Mouse (Mus musculus): ENCODE results near the gene Foxk2.

Foxk2 gene

DNA sequence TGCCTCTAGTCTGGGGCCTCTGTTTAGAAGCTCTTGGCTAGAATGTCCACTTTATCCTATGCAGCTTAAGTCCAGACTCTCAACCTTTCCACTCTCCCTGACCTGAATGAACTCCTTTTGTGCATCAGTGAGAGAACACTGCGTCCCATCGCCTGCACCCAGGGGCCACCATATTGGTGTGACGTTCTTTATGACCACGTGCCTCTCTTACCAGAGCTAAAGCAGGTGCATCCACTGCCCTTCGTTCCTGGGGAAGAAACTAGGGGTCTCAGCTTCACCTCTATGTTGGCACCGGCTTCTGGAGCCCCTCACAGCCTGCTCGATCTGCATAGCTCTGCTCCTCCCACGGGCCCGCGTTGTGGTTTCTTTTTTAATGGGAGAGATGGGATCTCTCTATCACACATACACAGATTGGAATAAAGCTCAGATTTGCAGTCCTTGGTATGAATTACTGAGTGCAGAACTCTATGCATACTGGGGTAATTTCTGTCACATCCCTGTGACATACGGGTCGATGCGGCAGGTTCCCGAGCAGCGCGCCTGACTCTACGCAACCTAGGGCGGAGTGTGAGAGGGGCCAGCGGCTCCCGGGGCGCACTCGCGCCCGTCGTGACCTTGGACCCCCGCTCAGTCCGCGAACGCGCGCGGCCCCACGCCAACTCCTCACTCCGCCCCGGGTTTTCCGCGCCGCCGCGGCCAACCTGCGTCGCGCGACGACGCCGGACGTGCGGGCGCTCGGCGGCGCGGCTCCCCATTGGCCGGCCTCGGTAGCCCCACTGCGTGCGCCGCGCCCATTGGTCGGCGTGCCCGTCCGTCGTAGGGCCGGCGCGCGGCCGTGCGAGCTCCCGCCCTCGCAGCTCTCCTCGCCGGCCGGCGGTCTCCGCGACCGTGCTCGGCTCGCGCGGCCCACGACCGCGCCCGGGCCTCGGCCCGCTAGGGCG is at the start of gene Foxk2:
Gene Foxk2, plus strand, starts transcription at position 831 of the 941 bp plus-strand sequence.
- DNase-seq (ENCODE audit: low spot score in 2 of 2) = peak; percentile 95 to 96

DNA sequence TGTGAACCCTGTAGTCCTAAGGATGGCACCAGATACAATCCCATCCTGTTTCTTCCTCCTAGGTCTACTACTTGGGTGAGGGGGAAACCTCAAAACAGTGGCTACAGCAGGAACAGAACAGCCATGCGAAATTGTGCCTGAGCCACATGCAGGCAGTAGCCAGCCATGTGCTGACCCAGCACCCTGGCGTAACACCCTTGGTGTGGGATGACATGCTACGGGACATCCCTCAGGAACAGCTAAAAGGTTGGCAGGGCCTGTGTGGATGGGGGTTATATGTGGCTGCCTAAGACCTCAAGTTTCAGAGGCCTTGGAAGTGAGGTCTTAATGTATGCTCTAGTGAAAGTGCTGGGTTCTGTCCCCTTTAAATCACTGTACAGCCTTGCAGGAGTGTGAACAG is 43.0 kb upstream of the Foxk2 start:
- DNase-seq (ENCODE audit: low spot score in 2 of 2) = no peak

DNA sequence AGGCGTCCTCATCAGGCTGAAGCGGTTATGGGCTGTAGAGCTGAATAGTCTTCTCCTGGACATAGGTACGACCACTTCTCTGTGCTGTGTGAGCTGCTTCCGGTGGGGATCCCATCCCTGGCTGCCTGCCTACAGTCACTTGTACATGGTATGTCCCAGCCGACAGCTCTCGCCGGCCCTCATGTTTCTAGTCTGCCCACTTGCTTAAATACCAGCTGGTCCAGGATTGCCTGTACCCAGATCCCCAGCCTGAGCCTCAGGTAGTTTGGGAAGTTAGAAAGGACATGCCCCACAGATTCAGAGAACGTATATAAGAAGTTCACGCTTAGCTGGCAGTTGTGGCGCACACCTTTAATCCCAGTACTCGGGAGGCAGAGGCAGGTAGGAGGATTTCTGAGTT is 40.0 kb upstream of the Foxk2 start:
- DNase-seq (ENCODE audit: low spot score in 2 of 2) = no peak

DNA sequence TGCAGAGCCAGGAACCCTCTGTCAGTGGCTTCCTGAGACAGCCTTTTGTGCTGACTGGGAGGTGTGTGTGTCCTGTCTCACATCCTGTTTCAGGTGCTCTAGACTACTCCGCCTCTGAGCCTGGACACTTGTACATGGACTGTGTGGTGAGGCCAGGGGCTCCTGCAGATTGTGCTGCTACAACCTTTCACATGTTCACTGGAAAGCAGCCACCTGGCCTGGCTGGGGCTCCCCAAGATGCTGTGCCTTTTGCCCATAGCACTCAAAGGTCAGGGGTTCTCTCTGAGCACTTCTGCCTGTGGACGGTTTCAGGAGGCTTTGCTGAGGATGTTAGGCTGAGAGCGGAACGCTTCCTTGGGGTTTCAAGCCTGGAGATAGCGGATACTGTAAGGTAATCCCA is 39.0 kb upstream of the Foxk2 start:
- DNase-seq (ENCODE audit: low spot score in 2 of 2) = no peak

DNA sequence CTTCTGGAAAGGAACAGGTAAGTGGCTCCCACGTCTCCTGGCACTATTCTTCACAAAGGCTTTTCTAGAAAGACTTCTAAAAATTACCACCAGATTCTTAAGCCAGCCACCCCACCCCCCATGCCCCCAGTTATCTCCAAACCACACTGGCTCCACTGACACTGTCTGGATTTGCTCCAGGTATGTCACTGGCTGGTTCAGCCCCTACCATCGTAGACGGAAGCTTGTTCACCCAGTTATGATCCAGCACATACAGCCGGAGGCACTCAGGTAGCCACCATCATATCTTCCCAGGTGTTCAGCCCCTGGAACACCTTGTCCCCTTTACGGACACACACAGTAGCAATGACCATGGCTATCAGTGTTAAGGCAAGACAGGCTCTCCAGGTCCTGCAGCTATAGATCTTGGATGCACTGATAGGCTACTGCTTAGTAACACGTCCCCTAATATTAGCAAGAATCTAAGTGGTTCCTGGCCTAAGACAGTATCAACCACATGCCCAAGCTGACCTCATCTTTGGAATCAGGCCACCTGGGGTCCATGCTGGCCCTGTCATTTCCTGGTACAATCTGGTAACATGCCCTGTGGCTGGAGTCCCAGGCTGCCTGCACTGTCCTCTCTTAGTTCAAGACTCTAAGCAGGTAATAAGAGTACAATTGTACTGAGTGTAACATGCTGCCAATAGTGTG is 38.3 kb upstream of the Foxk2 start:
- DNase-seq (ENCODE audit: low spot score in 2 of 2) = peak in 1 of 2 experiments; percentile 42

DNA sequence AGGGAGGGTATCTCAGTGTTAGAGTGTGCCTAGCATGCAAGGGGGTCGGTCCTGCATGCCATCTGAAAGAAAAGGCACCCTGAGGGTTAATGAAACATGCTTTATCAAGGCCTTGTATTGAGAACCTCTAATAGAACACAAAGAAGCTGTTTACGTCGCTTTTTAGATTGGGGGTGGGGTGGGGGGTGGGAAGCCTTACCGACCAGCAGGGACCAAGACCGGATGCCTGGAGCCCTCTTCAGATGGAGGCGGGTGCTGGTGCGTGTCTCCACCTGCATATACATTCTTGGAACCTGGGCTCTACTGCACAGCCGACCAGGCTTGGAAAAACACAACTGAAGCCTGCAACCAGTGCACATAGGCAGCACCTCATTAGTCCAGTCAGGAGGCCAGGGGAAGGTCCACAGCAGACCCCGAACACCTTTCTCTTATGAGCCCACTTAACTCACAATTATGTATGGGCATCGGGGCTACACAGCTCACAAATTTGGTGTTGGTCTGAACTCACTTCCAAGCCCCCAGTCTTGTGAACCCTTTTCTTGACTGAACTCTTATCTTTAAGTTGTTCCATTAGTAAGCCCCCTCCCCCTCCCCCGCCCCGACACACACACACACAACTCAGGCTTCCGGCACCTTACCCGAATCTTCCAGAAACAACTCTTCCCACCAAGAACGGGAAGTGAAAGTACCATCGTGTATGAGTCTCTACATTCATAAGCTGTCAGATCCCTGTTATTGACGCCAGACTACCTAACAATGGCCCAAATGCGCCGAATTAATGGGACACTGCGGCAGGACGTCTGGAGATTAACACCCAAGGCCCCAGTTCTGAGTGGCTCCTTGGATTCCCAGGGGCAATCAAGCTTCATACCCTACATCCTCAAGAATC is 31.4 kb upstream of the Foxk2 start:
- no peak for DNase-seq (ENCODE audit: low spot score in 2 of 2)

DNA sequence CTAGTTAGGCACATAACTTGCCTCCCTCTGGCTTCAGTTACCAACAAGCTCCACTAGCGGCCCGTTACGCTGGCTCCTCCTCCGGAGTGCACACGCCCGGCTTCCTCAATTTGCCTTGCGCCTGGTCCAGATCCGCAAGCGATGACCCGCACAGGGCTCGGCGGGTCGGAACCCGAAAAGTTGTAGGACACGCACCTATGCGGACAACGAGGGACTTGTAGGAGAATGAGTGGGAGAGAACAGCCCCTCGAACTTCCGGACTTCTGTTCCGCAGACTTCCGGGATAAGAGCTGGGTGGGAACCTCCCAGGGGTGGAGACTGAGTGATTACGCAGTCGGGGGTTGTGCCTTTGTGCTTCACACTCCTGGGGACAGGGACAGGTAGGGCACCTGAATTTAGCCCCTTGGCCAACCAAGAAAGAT is 30.8 kb upstream of the Foxk2 start, which contains the start of gene Cybc1:
Gene Cybc1, minus strand, starts transcription at position 305 of the 422 bp plus-strand sequence.
- DNase-seq (ENCODE audit: low spot score in 2 of 2) = peak; percentile 74 to 77

DNA sequence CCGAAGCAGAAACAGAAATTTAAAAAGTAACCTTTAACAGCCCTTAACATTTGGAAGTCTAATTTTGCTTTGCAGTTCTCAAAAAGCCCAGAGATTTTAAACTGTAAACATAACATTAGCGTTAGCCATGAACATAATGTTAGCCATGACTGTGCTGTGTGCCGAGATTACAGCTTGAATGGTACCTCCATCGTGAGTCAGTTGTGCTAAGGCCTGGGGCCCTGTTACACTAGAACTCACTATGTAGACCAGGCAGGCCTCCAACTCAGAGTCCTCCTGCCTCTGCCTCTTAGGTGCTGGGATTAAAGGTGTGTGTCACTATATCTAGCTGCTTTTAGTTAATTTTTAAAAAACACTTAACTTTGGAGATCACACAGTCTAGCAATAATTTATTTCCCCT is 28.6 kb upstream of the Foxk2 start:
- no peak for DNase-seq (ENCODE audit: low spot score in 2 of 2)

DNA sequence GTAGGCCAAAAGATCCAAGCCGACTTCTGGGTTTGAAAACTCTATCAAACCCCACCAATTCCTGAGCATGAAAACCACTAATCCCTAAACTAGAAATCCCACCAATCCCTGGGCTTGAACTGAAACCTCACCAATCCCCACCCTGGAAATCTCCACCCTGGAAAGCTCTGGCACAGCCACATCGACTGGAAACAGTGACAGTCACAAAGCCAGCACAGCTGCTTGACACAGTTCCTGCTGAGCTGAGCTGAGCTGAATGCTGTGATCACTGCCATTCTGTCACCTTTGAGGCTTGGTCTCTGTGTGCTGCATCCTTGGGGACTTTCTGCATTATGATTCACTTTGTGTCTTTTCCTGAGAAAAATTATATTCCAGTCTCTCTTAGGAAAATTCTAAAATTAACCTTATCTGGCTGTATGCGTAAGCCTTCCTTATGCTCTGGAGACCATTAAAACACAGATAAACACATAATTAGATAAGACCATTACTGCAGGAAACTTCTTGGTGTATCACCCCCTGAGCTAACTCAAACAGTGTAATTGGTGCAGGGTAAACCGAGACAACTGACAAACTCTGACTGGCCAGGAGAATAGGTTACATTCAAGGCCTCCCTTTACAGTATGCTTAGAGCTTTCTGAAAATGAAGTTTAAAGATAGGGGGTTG is 28.0 kb upstream of the Foxk2 start:
- DNase-seq (ENCODE audit: low spot score in 2 of 2) = no peak

DNA sequence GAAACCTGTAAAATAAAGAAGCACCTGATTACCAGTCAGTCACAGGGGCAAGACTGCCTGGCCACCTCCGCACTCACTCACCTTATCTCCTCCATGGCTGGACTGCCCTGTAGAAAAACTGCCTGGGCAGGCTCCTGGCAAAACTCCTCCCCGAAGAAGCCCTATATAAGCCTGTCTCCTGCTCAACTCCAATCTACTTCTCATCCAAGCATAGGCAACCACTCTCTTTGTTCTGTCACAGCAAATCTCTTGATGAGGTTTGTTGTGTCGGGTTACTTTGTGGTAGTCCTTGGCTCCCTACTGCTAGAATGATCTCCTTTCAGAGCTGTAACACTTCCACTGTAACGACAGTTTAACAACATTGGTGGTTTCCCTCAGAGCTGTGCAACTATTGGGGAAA is 27.1 kb upstream of the Foxk2 start:
- DNase-seq (ENCODE audit: low spot score in 2 of 2) = no peak

DNA sequence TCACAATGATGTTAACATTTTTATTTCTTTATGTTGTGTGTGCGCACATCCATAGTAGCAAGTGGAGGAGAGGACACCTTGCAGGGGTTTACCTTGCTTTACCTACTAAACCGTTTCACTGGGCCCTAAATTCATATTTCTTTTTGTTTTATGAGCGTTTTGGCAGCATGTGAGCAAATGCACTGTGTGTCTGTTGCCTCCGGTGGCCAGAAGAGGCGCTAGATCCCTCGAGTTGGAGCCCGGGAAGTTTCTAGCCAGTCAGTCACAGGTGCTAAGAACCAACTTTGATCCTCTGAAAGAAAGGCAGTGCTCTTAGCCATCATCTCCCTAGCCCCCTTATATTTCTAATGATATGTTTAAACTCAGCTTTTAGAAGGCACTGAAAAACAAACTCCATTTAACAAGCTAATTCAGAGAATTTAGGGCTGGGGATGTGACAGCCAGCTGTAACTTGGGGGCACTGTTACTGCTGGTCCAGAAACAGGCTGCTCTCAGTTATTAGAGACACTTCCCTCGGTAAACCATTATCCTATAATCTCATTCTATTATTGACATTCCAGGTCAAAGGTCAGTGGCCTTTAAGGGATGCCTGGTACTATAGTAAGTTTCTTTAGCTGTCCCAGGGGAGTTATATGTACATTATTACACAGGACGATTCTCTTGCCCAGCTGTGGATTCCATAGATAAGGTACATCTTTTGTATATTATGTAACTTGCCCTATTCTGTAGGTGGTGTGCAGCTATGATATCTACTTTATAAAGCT is 24.1 kb upstream of the Foxk2 start:
- DNase-seq (ENCODE audit: low spot score in 2 of 2) = peak in 1 of 2 experiments; percentile 50

DNA sequence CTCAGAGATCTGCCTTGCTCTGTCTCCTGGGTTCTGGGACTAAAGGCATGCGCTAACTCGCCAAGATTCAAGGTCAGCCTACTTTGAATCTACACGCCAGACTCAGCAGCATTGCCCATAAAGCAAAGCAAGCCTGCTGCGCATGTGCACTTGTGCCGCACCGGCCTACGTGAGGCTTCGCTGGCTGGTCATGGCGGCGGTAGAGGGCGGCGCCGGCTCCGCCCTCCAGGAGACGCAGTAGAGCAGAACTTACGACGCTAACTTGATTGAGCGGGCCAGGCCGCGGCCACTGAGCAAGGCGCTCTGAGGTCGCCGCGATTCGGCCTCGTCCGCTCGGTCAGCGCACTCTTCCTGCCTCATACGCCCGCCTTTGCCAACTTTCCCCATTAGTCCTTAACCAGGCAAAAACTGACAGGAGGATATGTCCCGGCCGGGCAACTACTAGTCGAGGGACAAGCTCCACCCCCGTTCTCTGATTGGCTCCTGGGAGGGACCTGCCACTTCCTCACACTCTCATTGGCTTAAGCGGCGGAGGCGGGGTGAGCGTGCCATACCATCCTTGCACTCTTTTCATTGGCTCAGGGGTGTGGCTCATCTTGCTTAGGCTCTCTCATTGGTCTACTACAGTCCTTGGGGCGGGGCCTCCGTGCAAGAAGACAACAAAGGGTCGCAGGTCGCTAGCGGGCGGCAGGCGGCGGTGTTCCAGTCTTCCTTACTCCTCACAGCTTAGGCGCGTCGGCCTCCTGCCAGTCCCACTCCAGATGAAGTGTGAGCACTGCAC is 23.0 kb upstream of the Foxk2 start, which contains the start of gene Narf:
Gene Narf, plus strand, starts transcription at position 690 of the 781 bp plus-strand sequence.
- peak; percentile 100 for DNase-seq (ENCODE audit: low spot score in 2 of 2)

DNA sequence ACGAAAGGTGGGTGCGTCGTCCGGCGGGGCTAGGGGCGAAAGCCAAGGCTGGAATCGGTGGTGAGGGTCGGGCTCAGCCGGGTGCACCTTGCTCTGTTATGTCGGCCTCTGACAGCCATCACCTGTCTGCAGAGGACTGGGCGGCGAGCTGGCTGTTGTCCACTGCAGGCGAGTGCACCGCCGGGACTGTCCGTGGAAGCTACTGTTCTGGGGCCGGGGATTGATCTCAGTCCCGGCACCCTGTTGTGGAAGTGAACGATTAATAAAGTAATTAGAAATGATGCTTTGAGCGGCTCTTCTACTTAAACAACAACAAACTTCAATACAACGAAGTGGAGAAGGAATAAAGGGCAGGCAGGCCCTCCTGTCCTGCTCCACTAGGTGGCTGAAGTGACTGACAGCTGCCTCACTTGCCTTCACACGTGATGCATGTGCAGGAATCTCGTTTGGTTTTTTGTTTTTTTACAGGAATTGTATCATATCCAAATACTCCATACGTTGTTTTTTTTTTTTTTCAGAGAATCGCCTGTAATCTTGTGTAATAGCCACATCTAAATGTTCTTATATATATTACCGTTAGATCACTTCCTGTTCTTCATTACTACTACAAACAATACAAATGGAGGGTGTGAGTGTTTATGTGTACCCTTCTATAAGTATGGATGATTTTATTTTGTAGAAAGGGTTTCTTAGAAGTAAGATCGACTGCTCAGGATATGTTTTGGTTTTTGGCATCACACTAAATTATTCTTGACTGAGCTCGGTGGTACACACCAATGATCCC is 22.3 kb upstream of the Foxk2 start:
- peak in 1 of 2 experiments; percentile 50 for DNase-seq (ENCODE audit: low spot score in 2 of 2)

DNA sequence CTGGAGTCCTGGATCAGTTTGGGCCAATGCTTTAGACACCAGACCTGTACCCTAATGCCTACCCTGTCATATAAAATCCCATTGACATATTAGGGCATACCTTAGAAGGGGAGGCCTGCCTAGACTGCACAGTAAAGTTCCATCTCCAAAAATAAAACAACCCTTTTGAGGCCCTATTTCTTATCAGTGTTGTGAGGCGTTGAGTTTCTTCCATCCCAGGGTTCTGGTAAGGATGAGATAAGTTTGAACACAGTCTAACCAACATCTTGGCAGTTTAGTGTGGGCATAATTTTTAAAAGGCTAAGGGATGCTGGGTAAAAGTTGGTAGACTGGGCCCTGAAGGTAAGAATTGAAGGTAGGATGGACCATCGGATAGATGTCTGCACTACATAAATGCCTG is 20.1 kb upstream of the Foxk2 start:
- no peak for DNase-seq (ENCODE audit: low spot score in 2 of 2)

DNA sequence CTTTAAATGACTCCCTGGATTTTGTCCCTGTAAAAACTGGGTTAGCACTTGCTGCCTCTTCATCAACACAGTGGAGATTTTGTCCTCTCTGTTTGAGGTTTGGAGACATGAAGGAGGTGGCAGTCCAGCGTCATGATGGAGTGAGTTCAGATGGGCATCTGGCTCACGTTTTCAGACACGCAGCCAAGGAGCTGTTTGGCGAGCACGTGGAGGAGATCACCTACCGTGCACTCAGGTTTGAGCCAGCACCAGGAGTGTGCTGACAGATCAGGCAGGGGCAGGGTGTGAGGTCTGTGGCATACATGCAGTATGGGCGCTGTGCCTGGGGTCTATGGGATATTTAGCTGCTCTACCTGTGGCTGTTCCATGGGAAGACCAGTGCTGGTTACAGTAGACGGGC is 9.6 kb upstream of the Foxk2 start:
- DNase-seq (ENCODE audit: low spot score in 2 of 2) = no peak

DNA sequence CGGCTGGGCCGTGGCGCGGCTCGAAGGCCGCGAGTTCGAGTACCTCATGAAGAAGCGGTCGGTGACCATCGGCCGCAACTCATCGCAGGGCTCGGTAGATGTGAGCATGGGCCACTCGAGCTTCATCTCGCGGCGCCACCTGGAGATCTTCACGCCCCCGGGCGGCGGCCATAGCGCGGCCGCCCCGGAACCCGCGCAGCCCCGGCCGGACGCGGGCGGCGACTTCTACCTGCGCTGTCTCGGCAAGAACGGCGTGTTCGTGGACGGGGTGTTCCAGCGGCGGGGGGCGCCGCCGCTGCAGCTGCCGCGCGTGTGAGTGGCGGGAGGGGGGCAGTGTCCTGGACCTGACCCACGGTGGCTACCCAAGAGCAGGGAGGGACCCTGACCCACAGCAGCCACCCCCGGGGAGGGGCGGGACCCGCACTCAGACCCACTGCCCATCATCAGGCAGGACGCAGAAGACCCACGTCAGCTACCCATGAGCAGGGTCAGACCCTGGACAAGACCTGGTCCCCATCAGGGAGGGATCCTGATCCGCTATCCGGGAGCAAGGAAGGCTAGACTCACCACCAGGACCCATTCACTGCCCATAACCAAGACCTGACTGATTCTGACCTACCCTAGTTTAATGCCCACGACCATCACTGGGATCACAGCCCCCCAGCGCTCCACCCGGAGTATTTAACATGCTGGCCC is 569 bp downstream of the Foxk2 start:
- DNase-seq (ENCODE audit: low spot score in 2 of 2) = peak; percentile 57 to 64

DNA sequence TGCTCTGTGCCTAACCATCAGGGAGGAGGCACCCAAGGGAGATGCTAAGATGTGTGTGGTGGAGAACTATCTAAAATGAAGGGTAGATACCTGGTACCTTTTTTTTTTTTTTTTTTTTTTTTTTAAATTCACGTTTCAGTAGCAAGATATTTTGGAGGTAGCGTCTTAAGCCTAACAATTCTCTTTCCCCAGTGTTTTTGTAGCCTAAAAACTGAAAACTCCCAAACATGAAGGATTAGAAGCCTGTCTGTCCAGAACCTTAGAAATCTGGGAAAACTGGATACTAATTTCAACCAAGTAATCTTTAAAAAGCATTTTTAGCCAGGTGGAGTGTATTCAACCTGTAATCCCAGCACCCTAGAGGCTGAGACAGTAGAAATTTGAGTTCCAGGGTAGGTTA is 1.3 kb downstream of the Foxk2 start:
- no peak for DNase-seq (ENCODE audit: low spot score in 2 of 2)

DNA sequence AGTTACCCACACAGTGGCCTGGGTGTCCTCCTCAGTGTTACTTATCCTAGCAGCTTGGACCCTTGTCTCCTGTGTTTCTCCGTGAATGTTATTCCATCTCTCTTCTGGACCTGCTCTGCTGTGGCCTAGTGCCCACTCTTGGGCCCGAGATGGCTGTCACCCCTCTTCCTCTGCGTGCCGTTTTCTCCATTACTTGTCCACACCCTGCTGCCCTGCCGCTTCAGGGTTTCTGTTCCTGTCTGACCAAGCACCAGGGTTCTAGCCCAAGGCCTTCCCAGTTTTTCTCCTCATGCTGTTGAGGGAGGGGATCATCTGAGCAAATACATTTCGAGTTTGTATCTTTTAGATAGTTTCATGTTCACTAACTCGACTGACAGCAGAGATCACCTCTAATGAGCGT is 17.7 kb downstream of the Foxk2 start:
- DNase-seq (ENCODE audit: low spot score in 2 of 2) = no peak

All from right cerebral cortex, postnatal 10 days (tissue).